Mouse (Mus musculus): ENCODE results near the gene Pcca.
"Not testable (repeated sequence)": the region's sequence is repeated elsewhere in the genome, so short reads cannot be mapped to it uniquely, and the experiment has no call there.

The Pcca gene

GRCm38 (mm10) chr14:122557353-122557752 lies 23.2 kb downstream of the Pcca start:
- in situ Hi-C loops (cut with MboI; ENCODE audit: low sequenced_read_pairs), result no loop called here

GRCm38 (mm10) chr14:122560893-122561452 lies 26.8 kb downstream of the Pcca start:
- in situ Hi-C loops (cut with MboI; ENCODE audit: low sequenced_read_pairs), result not testable (repeated sequence)

GRCm38 (mm10) chr14:122570862-122571261 lies 36.7 kb downstream of the Pcca start:
- in situ Hi-C loops (cut with MboI; ENCODE audit: low sequenced_read_pairs), result no loop called here

GRCm38 (mm10) chr14:122574064-122574751 lies 40.1 kb downstream of the Pcca start:
- in situ Hi-C loops (cut with MboI; ENCODE audit: low sequenced_read_pairs), result no loop called here

GRCm38 (mm10) chr14:122577816-122578215 lies 43.7 kb downstream of the Pcca start:
- in situ Hi-C loops (cut with MboI; ENCODE audit: low sequenced_read_pairs), result no loop called here

GRCm38 (mm10) chr14:122582057-122582456 lies 47.9 kb downstream of the Pcca start:
- in situ Hi-C loops (cut with MboI; ENCODE audit: low sequenced_read_pairs), result no loop called here

GRCm38 (mm10) chr14:122582491-122583077 lies 48.5 kb downstream of the Pcca start:
- in situ Hi-C loops (cut with MboI; ENCODE audit: low sequenced_read_pairs), result no loop called here

GRCm38 (mm10) chr14:122584087-122584486 lies 50.0 kb downstream of the Pcca start:
- in situ Hi-C loops (cut with MboI; ENCODE audit: low sequenced_read_pairs), result not testable (repeated sequence)

- in situ Hi-C loops (cut with MboI; ENCODE audit: low sequenced_read_pairs), result no loop called here
Observed at GRCm38 (mm10) chr14:122586942-122587341, 52.8 kb downstream of the Pcca start.

- in situ Hi-C loops (cut with MboI; ENCODE audit: low sequenced_read_pairs), result no loop called here
Observed at GRCm38 (mm10) chr14:122597534-122597933, 63.4 kb downstream of the Pcca start.

GRCm38 (mm10) chr14:122598802-122599201 lies 64.7 kb downstream of the Pcca start:
- in situ Hi-C loops (cut with MboI; ENCODE audit: low sequenced_read_pairs), result no loop called here

- in situ Hi-C loops (cut with MboI; ENCODE audit: low sequenced_read_pairs), result no loop called here
Observed at GRCm38 (mm10) chr14:122599839-122600238, 65.7 kb downstream of the Pcca start.

GRCm38 (mm10) chr14:122602701-122603100 lies 68.6 kb downstream of the Pcca start:
- in situ Hi-C loops (cut with MboI; ENCODE audit: low sequenced_read_pairs), result no loop called here

- in situ Hi-C loops (cut with MboI; ENCODE audit: low sequenced_read_pairs), result no loop called here
Observed at GRCm38 (mm10) chr14:122606499-122606898, 72.4 kb downstream of the Pcca start.

- in situ Hi-C loops (cut with MboI; ENCODE audit: low sequenced_read_pairs), result no loop called here
Observed at GRCm38 (mm10) chr14:122607456-122607855, 73.3 kb downstream of the Pcca start.

- in situ Hi-C loops (cut with MboI; ENCODE audit: low sequenced_read_pairs), result no loop called here
Observed at GRCm38 (mm10) chr14:122608323-122608722, 74.2 kb downstream of the Pcca start.

- in situ Hi-C loops (cut with MboI; ENCODE audit: low sequenced_read_pairs), result no loop called here
Observed at GRCm38 (mm10) chr14:122611035-122611434, 76.9 kb downstream of the Pcca start.

- in situ Hi-C loops (cut with MboI; ENCODE audit: low sequenced_read_pairs), result no loop called here
Observed at GRCm38 (mm10) chr14:122612317-122612716, 78.2 kb downstream of the Pcca start.

- in situ Hi-C loops (cut with MboI; ENCODE audit: low sequenced_read_pairs), result no loop called here
Observed at GRCm38 (mm10) chr14:122617656-122618055, 83.5 kb downstream of the Pcca start.

- in situ Hi-C loops (cut with MboI; ENCODE audit: low sequenced_read_pairs), result no loop called here
Observed at GRCm38 (mm10) chr14:122633416-122633815, 99.3 kb downstream of the Pcca start.

- in situ Hi-C loops (cut with MboI; ENCODE audit: low sequenced_read_pairs), result no loop called here
Observed at GRCm38 (mm10) chr14:122636601-122637000, 102.5 kb downstream of the Pcca start.

- in situ Hi-C loops (cut with MboI; ENCODE audit: low sequenced_read_pairs), result no loop called here
Observed at GRCm38 (mm10) chr14:122637798-122638555, 103.9 kb downstream of the Pcca start.
